Comparison of ENCODE assay signal across 8 mouse cellular contexts in genomic region chr8:108722671-108723513, GRCm38 (mm10).
DNase-seq lines count a peak whose midpoint lies in the region; ATAC-seq and TF ChIP-seq lines count a peak whose summit lies in the region.

No protein-coding gene starts in this region.

- H3K36me3 ChIP-seq in neural tube, embryonic 11.5 days (ENCODE audit: control insufficient read depth, insufficient read depth, low read length) = no peaks in the 10 kb centered on the region
- no peaks in the 10 kb centered on the region for H3K36me3 ChIP-seq in heart, adult 2 months (ENCODE audit: control insufficient read depth, insufficient read depth, low read length)
- no peaks in the 10 kb centered on the region for H3K36me3 ChIP-seq in liver, embryonic 16.5 days (ENCODE audit: control insufficient read depth, insufficient read depth)

- 10% methylated on average over 8 of the region's 8 CpGs for WGBS in neural tube, embryonic 11.5 days
- 30% methylated on average over 8 of the region's 8 CpGs for WGBS in heart, adult 2 months
- WGBS in liver, embryonic 16.5 days (ENCODE audit: insufficient replicate concordance) = 16% methylated on average over 8 of the region's 8 CpGs

- no peak overlapping the region for H3K4me3 ChIP-seq in neural tube, embryonic 11.5 days (ENCODE audit: low read depth, low read length)
- H3K4me3 ChIP-seq in heart, adult 2 months = no peak overlapping the region
- no peak overlapping the region for H3K4me3 ChIP-seq in liver, embryonic 16.5 days (ENCODE audit: low read depth, low read length)

- TF ChIP-seq POLR2A in brain, embryonic 14.5 days (IDR thresholded peaks at IDR 0.05; ENCODE audit: borderline replicate concordance, extremely low read depth, insufficient read depth, insufficient read length, poor library complexity, severe bottlenecking) = no peak
- no peak for TF ChIP-seq POLR2A in heart, adult 2 months (IDR thresholded peaks at IDR 0.05; ENCODE audit: insufficient read depth, low read depth, low read length)

- ATAC-seq in neural tube, embryonic 11.5 days (ENCODE audit: insufficient read depth, low FRiP score, low TSS enrichment) = peak; percentile 74
- ATAC-seq in liver, embryonic 16.5 days (ENCODE audit: low read depth) = peak; percentile 57; the same call in 1 of the 2 replicates

- TF ChIP-seq EP300 in heart, adult 2 months (IDR thresholded peaks at IDR 0.05; ENCODE audit: insufficient read depth, low read depth, low read length) = 0 out of 2 replicates have a peak, but pooled peaks have one; percentile 21

- intact Hi-C loops in heart, adult 2 months (cut with DNase I) = no loop called here

- H3K9me3 ChIP-seq in neural tube, embryonic 11.5 days (ENCODE audit: control insufficient read depth, low read length) = no peaks in the 10 kb centered on the region
- no peaks in the 10 kb centered on the region for H3K9me3 ChIP-seq in liver, embryonic 16.5 days (replicated peaks; ENCODE audit: control insufficient read depth, low read length)

- H3K27ac ChIP-seq in neural tube, embryonic 11.5 days (ENCODE audit: low read depth, low read length) = no peak overlapping the region
- no peak overlapping the region for H3K27ac ChIP-seq in heart, adult 2 months
- H3K27ac ChIP-seq in liver, embryonic 16.5 days (ENCODE audit: low read length) = peak overlapping the region; percentile 7; the same call in 1 of the 2 replicates

- no peak for TF ChIP-seq CTCF in brain, embryonic 14.5 days (IDR thresholded peaks at IDR 0.05; ENCODE audit: borderline replicate concordance, extremely low read depth, insufficient read depth, insufficient read length)
- no peak for TF ChIP-seq CTCF in heart, adult 2 months (IDR thresholded peaks at IDR 0.05)

- no peaks in the 10 kb centered on the region for H3K27me3 ChIP-seq in neural tube, embryonic 11.5 days (ENCODE audit: control insufficient read depth, insufficient read depth, low read length)
- H3K27me3 ChIP-seq in heart, adult 2 months (ENCODE audit: control insufficient read depth, insufficient read depth, low read length) = no peaks in the 10 kb centered on the region
- no peaks in the 10 kb centered on the region for H3K27me3 ChIP-seq in liver, embryonic 16.5 days (ENCODE audit: control insufficient read depth, insufficient read depth, low read depth, low read length)

- H3K79me2 ChIP-seq in heart, adult 2 months (replicated peaks; ENCODE audit: control insufficient read depth, insufficient read depth, low read length) = no peaks in the 10 kb centered on the region; the same call in none of the 2 replicates

- H3K4me2 ChIP-seq in neural tube, embryonic 11.5 days (ENCODE audit: low read depth) = no peak overlapping the region
- H3K4me2 ChIP-seq in liver, embryonic 16.5 days (ENCODE audit: low read depth, low read length) = no peak overlapping the region

- no peak overlapping the region for H3K9ac ChIP-seq in neural tube, embryonic 11.5 days (ENCODE audit: low read length)
- H3K9ac ChIP-seq in heart, adult 2 months (ENCODE audit: low read depth, low read length) = no peak overlapping the region
- H3K9ac ChIP-seq in liver, embryonic 16.5 days (ENCODE audit: low read depth, low read length) = no peak overlapping the region

- peaks cover 68% of the 10 kb centered on the region for H3K4me1 ChIP-seq in neural tube, embryonic 11.5 days (ENCODE audit: control insufficient read depth, insufficient read depth, low read length)
- H3K4me1 ChIP-seq in heart, adult 2 months (ENCODE audit: control insufficient read depth, insufficient read depth, low read length) = peaks cover 3% of the 10 kb centered on the region
- H3K4me1 ChIP-seq in liver, embryonic 16.5 days (ENCODE audit: control insufficient read depth, low read depth, low read length) = peaks cover 26% of the 10 kb centered on the region

- DNase-seq in neural tube, embryonic 11.5 days (ENCODE audit: low spot score) = no peak
- DNase-seq in neural tube, embryonic 10.5 days (ENCODE audit: extremely low spot score, low spot score) = no peak
- peak; percentile 76 for DNase-seq in brain, embryonic 14.5 days (ENCODE audit: low read depth)
- DNase-seq in heart, adult 2 months = peak; percentile 82 to 87
- peak; percentile 80 to 81 for DNase-seq in kidney, adult 8-10 months
- DNase-seq in natural killer cell, adult 2 months (ENCODE audit: low spot score in 2 of 2) = peak; percentile 75 to 87
- DNase-seq in T-cell, adult 2 months (ENCODE audit: low spot score) = no peak

Comparison
In these comparisons a context has a peak if more than half of its experiments do, and no peak if none do; other contexts are left out.
1. DNase-seq: peak in brain, embryonic 14.5 days (single experiment), heart, adult 2 months (2 of 2), kidney, adult 8-10 months (2 of 2) and natural killer cell, adult 2 months (2 of 2); none in neural tube, embryonic 11.5 days (single experiment), neural tube, embryonic 10.5 days (single experiment) and T-cell, adult 2 months (single experiment).